Mouse (Mus musculus): ENCODE measurements around the gene Hmgn1. TPM values are rescaled to one million over a fixed set of nuclear protein-coding genes. Genes with fewer than 3 reads are reported as not detected.

Gene Hmgn1
- total RNA-seq, 4 experiments from 2014 or later: 154 to 239 (median 191) TPM

Other genes starting within 250 kb of the Hmgn1 start
- 10 to 100 TPM; 26.9 to 39.3 (median 33.3) TPM for gene Psmg1, start 136.8 kb downstream of the Hmgn1 start, total RNA-seq (2022)
- gene Brwd1, start 45.2 kb downstream of the Hmgn1 start, total RNA-seq (2022): 100 to 1,000 TPM in 2 of 4 experiments, 10 to 100 TPM in 2; 73.1 to 126 (median 88.6) TPM
- gene Wrb, start 17.7 kb upstream of the Hmgn1 start, total RNA-seq (2022): 10 to 100 TPM; 38.4 to 50.7 (median 45.8) TPM
- 1 to 10 TPM; 2.0 to 5.5 (median 2.9) TPM for gene Lca5l, start 64.5 kb upstream of the Hmgn1 start, total RNA-seq (2022)
- gene Sh3bgr, start 72.7 kb upstream of the Hmgn1 start, total RNA-seq (2022): 10 to 100 TPM; 17.2 to 37.2 (median 31.4) TPM
- under 1 TPM; 0.40 to 0.55 (median 0.51) TPM for gene B3galt5, start 108.1 kb upstream of the Hmgn1 start, total RNA-seq (2022)